Mouse (Mus musculus) CH12.LX (cell line): ENCODE data around the gene Prrg2.

Experiments
- CTCF ChIP-seq, 2 experiments: IDR thresholded peaks in 1 of 2; conservative IDR thresholded peaks in 1 of 2; 2 replicates each; pipeline ENCODE4 v1.5.1; 2011 to 2012; ENCODE audit warnings: low read depth in 2 of 2, low read length in 2 of 2, improper control_type of control experiment in 1 of 2, inconsistent platforms in 1 of 2, mild to moderate bottlenecking in 1 of 2, moderate library complexity in 1 of 2
- MEF2A ChIP-seq: IDR thresholded peaks from 2 replicates; pipeline ENCODE4 v1.6.1; 2014; ENCODE audit warnings: low read depth, mild to moderate bottlenecking, inconsistent platforms, low read length, improper control_type of control experiment, borderline replicate concordance
- NELFE ChIP-seq: IDR thresholded peaks from 2 replicates; pipeline ENCODE4 v1.6.1; 2011; ENCODE audit warnings: low read depth, low read length, improper control_type of control experiment
- POLR2AphosphoS2 ChIP-seq: IDR thresholded peaks from 2 replicates; pipeline ENCODE4 v1.6.1; 2011; ENCODE audit warnings: low read depth, low read length, improper control_type of control experiment
- ZC3H11A ChIP-seq: IDR thresholded peaks from 2 replicates; pipeline ENCODE4 v1.6.1; 2012; ENCODE audit warnings: low read depth, mild to moderate bottlenecking, inconsistent platforms, low read length, improper control_type of control experiment
- ZKSCAN1 ChIP-seq: IDR thresholded peaks from 2 replicates; pipeline ENCODE4 v1.6.1; 2012; ENCODE audit warnings: low read depth, inconsistent platforms, low read length, improper control_type of control experiment, borderline replicate concordance

- TF ChIP-seq ZC3H11A (no peak), ZKSCAN1 (no peak), MEF2A (no peak), CTCF (conservative IDR thresholded peaks at IDR 0.05 in 1 of 2, IDR thresholded peaks at IDR 0.05 in 1 of 2; ENCODE audit: low read depth in 2 of 2, low read length in 2 of 2) (0 out of 4 replicates have a peak, but pooled peaks of 1 of the 2 experiments have one; percentile 32), NELFE (no peak), POLR2AphosphoS2 (no peak)
Measured at GRCm38 (mm10) chr7:45067190-45067999, 4.9 kb upstream of the Prrg2 start.
